Mouse (Mus musculus) midbrain, embryonic 13.5 days (tissue): Measurements from ENCODE around the gene S100a5. TPM values are rescaled to one million over a fixed set of nuclear protein-coding genes. Genes with fewer than 3 reads are reported as not detected.

Experiments
- ATAC-seq: fragments of 200-750 bp; cut with Nextera tagmentation; 2 replicates; pipeline ENCODE4 v1.8.0; 2017; ENCODE audit warnings: mild to moderate bottlenecking, moderate TSS enrichment, moderate library complexity
- H3K27ac ChIP-seq: fragments of 300-500 bp; sonication (generic); 2 replicates; pipeline ENCODE4 v1.5.1; 2015; ENCODE audit warnings: inconsistent platforms, mild to moderate bottlenecking, moderate library complexity
- H3K27me3 ChIP-seq: fragments of 300-500 bp; sonication (generic); 2 replicates; pipeline ENCODE4 v1.6.1; 2015; ENCODE audit warnings: mild to moderate bottlenecking, inconsistent platforms
- H3K36me3 ChIP-seq: fragments of 300-500 bp; sonication (generic); 2 replicates; pipeline ENCODE4 v1.6.1; 2015; ENCODE audit warnings: mild to moderate bottlenecking, inconsistent platforms
- H3K4me1 ChIP-seq: fragments of 300-500 bp; sonication (generic); replicated peaks from 2 replicates; pipeline ENCODE4 v1.6.1; 2015; ENCODE audit warnings: inconsistent platforms
- H3K4me2 ChIP-seq: fragments of 300-500 bp; sonication (generic); replicated peaks from 2 replicates; pipeline ENCODE4 v1.6.1; 2015; ENCODE audit warnings: moderate library complexity, mild to moderate bottlenecking, inconsistent platforms
- H3K4me3 ChIP-seq: fragments of 300-500 bp; sonication (generic); replicated peaks from 2 replicates; pipeline ENCODE4 v1.5.1; 2015; ENCODE audit warnings: mild to moderate bottlenecking, inconsistent platforms
- H3K9ac ChIP-seq: fragments of 300-500 bp; sonication (generic); replicated peaks from 2 replicates; pipeline ENCODE4 v1.6.1; 2015; ENCODE audit warnings: mild to moderate bottlenecking, inconsistent platforms
- H3K9me3 ChIP-seq: fragments of 300-500 bp; sonication (generic); 2 replicates; pipeline ENCODE4 v1.6.1; 2016; ENCODE audit warnings: mild to moderate bottlenecking, inconsistent platforms
- WGBS: fragments of 180-500 bp; shearing (Covaris S2); methylation state at CpG from one replicate; pipeline ENCODE4 v1.1.7; 2015; 5-methylcytosine and 5-hydroxymethylcytosine counted together
- polyA plus RNA-seq: library from polyadenylated mRNA; unstranded; fragments of >200 nt; fragmentation: Nextera tagmentation; extraction: Ambion mirVana; gene quantifications from 2 replicates; pipeline ENCODE4 v1.2.1, GENCODE M21; 2015

Gene S100a5
- polyA plus RNA-seq, result not detected in 2 replicates

DNA sequence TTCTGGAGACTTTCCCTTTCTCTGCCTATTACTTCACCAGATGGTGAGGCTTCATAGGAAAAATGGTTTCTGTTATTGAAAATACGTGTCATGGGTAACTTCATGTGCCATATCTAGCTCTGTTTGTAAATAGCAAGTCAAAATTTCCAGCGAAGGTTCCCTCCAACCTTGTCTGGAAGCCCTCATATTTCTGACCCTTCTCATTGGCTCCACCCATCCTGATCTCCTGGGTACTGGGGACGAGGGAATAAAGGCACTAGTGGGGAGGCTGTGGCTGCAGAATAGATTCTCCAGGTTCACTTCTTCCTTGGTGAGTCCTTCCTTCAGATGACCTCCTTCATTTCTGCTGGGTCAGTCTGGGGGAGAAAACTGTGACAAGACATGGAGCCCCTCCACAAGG is at the start of gene S100a5:
S100a5 (plus strand) TSS at position 301 of the 400 bp plus-strand sequence.
- Histone ChIP-seq H3K4me2 (no peak within 1 kb of the TSS), H3K4me1 (peaks cover 6% of the 10 kb centered on the region), H3K27me3 (no peaks in the 10 kb centered on the region), H3K4me3 (no peak within 1 kb of the TSS), H3K9ac (no peak within 1 kb of the TSS), H3K9me3 (no peaks in the 10 kb centered on the region), H3K36me3 (no peaks in the 10 kb centered on the region), H3K27ac (no peak within 1 kb of the TSS)
- ATAC-seq, result no peak
- WGBS, result 62% methylated on average over 3 of the region's 3 CpGs

DNA sequence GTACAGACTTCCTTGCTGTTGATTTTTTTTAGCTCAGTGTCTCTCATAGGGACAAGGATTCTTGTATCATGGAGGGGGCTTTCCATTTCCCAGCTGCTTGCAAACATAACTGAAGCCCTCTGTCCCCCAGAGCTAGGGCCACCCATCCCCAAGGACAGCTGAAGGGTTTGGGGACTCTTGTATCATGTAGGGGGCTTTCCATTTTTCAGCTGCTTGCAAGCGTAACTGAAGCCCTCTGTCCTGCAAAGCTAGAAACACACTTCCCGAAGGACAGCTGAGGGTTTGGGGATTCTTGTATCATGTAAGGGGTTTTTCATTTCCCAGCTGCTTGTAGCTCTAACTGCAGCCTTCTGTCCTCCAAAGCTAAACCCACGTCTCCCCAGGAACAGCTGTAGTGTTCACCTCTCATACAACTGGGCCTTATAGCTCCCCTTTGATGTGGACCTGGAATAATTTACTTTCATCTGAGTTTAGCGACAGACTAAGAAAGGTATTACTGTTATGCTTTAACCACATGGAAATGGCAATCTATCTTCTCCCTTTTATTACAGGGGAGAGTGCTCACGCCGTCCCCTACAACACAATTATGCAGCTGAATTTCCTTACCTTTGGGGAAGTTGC is 48.2 kb upstream of the S100a5 start, which contains the start of gene S100a3:
S100a3 (plus strand) TSS at position 571 of the 621 bp plus-strand sequence.
- Histone ChIP-seq H3K9ac (no peak within 1 kb of the TSS), H3K4me1 (peaks cover 4% of the 10 kb centered on the region; the same call in 1 of the 2 replicates), H3K27me3 (no peaks in the 10 kb centered on the region), H3K36me3 (no peaks in the 10 kb centered on the region), H3K4me2 (no peak within 1 kb of the TSS), H3K9me3 (no peaks in the 10 kb centered on the region), H3K27ac (no peak within 1 kb of the TSS), H3K4me3 (no peak within 1 kb of the TSS)
- ATAC-seq, result no peak
- WGBS, result 89% methylated on average over 6 of the region's 6 CpGs

DNA sequence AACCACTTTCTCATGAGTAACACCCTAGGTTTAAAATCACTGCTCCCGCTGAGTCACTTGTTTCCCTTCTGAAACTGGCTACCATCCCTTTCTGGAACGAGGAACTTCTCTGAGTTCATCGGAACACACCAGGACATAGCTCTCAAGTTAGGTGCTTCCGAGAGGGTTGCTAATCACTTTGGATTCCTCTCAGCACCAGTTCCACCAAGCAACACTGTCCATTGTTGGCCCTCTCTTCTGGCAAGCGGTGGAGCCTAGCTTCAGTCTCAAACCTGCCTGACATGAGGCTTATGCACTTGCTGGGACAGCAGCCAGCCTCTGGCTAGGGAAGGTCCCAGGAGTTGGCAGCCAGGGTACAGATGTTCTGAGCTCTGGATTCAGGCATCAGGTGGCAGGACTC is 33.6 kb upstream of the S100a5 start:
- 83% methylated on average over 5 of the region's 5 CpGs for WGBS
- no peaks in the 10 kb centered on the region for H3K9me3 ChIP-seq

DNA sequence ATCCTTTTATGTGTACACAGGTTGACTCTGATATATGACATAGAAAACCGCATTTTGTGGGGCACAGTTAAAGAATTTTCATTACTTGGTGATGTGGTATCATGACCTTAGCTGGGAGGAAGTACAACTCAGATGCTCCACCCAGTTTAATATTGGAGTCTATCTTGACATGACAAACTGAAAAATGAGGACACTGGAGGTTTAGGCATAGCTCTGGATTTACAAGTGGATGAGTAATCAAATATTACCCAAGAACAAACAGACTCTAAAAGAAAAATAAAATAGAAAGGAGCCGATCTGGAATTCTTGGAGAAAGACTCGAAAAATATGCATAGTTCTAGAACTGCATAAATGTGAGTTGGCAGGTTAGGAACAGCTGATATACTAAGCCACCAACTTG is 33.0 kb upstream of the S100a5 start:
- no peak overlapping the region for H3K9ac ChIP-seq
- H3K36me3 ChIP-seq, result no peaks in the 10 kb centered on the region
- no peak overlapping the region for H3K4me3 ChIP-seq
- H3K4me2 ChIP-seq, result no peak overlapping the region
- H3K27me3 ChIP-seq, result no peaks in the 10 kb centered on the region
- H3K4me1 ChIP-seq, result no peaks in the 10 kb centered on the region
- H3K9me3 ChIP-seq, result no peaks in the 10 kb centered on the region
- no peak for ATAC-seq
- H3K27ac ChIP-seq, result no peak overlapping the region
- 93% methylated on average over 3 of the region's 3 CpGs for WGBS

More for the DNA sequence above, 33.6 kb upstream of the S100a5 start:
- Histone ChIP-seq H3K4me2 (no peak overlapping the region), H3K27ac (no peak overlapping the region), H3K4me1 (no peaks in the 10 kb centered on the region), H3K4me3 (no peak overlapping the region), H3K9ac (no peak overlapping the region), H3K36me3 (no peaks in the 10 kb centered on the region), H3K27me3 (no peaks in the 10 kb centered on the region)
- no peak for ATAC-seq

DNA sequence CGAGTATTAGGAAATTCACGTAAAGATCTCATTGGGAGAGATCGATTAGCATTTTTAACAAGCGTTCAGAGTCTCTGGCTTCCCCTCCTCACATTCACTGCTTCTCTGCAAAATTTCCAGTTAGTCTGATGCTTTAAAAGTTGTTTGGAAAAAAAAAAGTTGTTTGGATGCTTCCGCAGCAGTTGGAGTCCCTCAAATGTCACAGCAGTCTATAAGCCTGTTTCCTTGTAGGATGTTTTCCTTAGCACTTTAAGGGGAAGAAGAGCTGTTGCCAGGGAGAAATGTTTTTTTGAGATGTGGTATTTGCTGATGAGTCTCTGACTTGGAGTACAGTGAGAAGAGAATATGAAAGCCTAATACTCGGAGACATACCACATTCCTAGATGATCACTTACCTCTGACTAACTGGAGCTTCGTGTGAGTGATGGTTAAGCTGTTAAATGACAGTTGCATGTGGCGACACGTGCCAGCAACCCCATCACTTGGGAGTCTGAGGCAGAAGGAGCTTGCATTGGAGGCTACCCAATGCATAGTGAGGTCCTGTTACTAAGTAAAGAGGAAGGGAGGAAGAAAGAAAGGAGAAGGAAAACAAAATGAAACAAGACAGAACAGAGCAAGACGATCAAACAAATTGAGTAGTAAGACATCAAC is 31.8 kb upstream of the S100a5 start:
- Histone ChIP-seq H3K36me3 (no peaks in the 10 kb centered on the region), H3K4me3 (no peak overlapping the region), H3K9ac (no peak overlapping the region), H3K9me3 (no peaks in the 10 kb centered on the region), H3K27ac (no peak overlapping the region), H3K4me1 (no peaks in the 10 kb centered on the region), H3K27me3 (no peaks in the 10 kb centered on the region), H3K4me2 (no peak overlapping the region)
- WGBS, result 74% methylated on average over 10 of the region's 10 CpGs
- no peak for ATAC-seq

DNA sequence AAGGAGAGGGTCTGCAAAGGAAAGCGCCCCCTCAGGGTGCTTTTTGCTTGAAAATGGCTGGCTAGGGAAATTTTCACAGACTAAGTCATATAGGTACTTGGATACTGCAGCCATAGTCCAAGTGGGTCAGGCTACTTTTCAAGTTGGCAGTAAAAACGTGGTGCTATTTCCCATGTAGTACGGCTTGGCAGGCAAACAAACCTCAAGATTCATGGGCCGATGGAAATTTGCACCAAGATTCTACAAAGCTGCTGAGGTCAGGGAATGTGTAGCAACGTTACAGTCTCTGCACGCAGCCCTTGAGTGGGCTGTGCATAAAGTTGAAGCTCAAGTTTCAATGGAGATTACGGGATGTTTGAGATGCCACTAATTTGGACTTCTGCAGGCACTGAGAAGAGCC is 28.9 kb upstream of the S100a5 start:
- H3K4me1 ChIP-seq, result no peaks in the 10 kb centered on the region; the same call in 1 of the 2 replicates
- no peaks in the 10 kb centered on the region for H3K27me3 ChIP-seq
- H3K9me3 ChIP-seq, result no peaks in the 10 kb centered on the region
- WGBS, result 85% methylated on average over 7 of the region's 7 CpGs
- H3K27ac ChIP-seq, result no peak overlapping the region
- ATAC-seq, result no peak
- H3K4me3 ChIP-seq, result no peak overlapping the region
- H3K9ac ChIP-seq, result no peak overlapping the region
- H3K4me2 ChIP-seq, result no peak overlapping the region
- H3K36me3 ChIP-seq, result no peaks in the 10 kb centered on the region

DNA sequence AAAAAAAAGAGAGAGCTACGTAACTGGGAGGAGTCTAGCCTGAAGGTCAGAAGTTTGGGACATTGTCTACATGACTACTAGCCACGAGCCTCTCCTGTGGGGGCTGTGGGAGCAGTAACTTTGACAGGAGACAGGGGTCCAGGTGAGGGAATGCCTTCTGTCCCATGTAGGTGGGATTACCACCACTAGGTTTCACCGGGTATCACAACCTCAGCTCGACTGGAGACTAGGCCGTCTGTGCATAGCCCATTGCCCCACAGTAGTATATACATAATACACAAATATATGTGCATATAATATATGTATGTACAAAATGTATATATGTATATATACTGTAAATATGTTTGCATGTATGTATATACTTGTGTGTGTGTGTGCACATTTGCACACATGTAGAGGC is 27.2 kb upstream of the S100a5 start:
- H3K36me3 ChIP-seq, result no peaks in the 10 kb centered on the region
- 94% methylated on average over 5 of the region's 5 CpGs for WGBS

DNA sequence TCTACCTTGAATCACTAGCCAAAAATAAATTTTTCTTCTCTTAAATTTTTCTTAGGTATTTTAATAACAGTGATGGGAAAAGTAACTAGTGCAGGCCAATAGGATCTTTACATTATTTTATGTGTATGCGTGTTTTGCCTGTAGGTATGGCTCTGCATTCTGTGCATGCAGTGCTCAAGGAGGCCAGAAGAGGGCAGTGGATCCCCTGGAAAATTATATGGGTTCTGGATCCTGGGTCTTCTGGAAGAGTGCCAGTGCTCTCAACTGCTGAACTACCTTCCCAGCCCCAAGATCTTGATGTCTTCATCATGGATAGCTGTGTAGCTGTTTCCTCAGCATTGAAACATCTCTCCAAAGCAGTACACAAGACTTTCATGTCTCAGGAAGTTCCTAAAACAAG is 26.2 kb upstream of the S100a5 start:
- no peak overlapping the region for H3K4me2 ChIP-seq
- no peaks in the 10 kb centered on the region; the same call in 1 of the 2 replicates for H3K4me1 ChIP-seq
- no peak for ATAC-seq
- H3K27me3 ChIP-seq, result no peaks in the 10 kb centered on the region
- WGBS, result 95% methylated on average over 1 of the region's 1 CpGs
- no peak overlapping the region for H3K4me3 ChIP-seq
- H3K36me3 ChIP-seq, result no peaks in the 10 kb centered on the region
- no peak overlapping the region for H3K27ac ChIP-seq
- no peak overlapping the region for H3K9ac ChIP-seq
- no peaks in the 10 kb centered on the region for H3K9me3 ChIP-seq

More for the DNA sequence above, 27.2 kb upstream of the S100a5 start:
- Histone ChIP-seq H3K9ac (no peak overlapping the region), H3K4me3 (no peak overlapping the region), H3K4me1 (no peaks in the 10 kb centered on the region; the same call in 1 of the 2 replicates), H3K9me3 (no peaks in the 10 kb centered on the region), H3K27ac (no peak overlapping the region), H3K27me3 (no peaks in the 10 kb centered on the region), H3K4me2 (no peak overlapping the region)
- no peak for ATAC-seq

DNA sequence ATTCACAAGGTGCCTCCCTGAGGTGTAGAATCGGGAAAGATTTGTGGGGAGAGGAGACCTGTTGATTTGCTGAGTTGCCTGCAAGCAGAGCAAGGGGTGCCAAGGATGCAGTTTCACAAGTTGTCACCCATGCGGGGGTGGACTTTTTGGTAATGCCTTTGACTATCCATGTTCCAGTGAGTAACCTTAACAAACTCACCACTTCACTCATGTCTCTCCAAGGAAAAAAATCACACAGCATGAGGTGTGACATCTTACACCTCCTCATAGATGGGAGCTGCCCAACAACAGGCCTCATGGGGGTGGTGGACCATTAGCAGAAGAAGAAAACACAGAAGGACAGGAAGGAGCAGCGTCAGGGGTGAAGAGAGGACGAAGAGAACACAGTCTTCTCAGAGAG is 25.8 kb upstream of the S100a5 start:
- Histone ChIP-seq H3K27ac (no peak overlapping the region), H3K4me1 (no peaks in the 10 kb centered on the region; the same call in 1 of the 2 replicates), H3K4me3 (no peak overlapping the region), H3K9me3 (no peaks in the 10 kb centered on the region), H3K27me3 (no peaks in the 10 kb centered on the region), H3K4me2 (no peak overlapping the region), H3K36me3 (no peaks in the 10 kb centered on the region), H3K9ac (no peak overlapping the region)
- ATAC-seq, result no peak
- 91% methylated on average over 4 of the region's 4 CpGs for WGBS

DNA sequence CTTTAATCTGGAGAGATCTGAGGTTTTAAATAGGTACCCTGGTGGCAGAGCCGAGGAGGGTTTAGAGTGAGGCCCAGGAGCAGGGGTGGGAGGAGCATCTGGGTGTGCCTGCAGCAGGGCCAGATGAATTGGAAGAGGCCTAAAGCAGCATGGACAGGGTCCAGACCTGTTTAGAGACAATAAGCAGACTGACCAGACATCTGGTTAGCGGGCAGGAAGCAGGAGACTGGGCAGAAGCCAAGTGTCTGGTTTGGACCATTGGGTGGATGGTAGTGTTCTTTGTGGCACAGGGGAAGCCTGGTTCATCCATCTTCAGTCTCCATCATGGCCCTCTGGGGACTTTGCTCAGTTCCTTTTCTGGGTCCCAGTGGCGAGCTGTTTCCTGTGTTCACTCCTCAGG is 24.4 kb upstream of the S100a5 start:
- Histone ChIP-seq H3K4me1 (no peaks in the 10 kb centered on the region; the same call in 1 of the 2 replicates), H3K4me2 (no peak overlapping the region), H3K4me3 (no peak overlapping the region), H3K27ac (no peak overlapping the region), H3K9ac (no peak overlapping the region), H3K27me3 (no peaks in the 10 kb centered on the region), H3K9me3 (no peaks in the 10 kb centered on the region), H3K36me3 (no peaks in the 10 kb centered on the region)
- ATAC-seq, result no peak
- WGBS, result 62% methylated on average over 3 of the region's 3 CpGs

DNA sequence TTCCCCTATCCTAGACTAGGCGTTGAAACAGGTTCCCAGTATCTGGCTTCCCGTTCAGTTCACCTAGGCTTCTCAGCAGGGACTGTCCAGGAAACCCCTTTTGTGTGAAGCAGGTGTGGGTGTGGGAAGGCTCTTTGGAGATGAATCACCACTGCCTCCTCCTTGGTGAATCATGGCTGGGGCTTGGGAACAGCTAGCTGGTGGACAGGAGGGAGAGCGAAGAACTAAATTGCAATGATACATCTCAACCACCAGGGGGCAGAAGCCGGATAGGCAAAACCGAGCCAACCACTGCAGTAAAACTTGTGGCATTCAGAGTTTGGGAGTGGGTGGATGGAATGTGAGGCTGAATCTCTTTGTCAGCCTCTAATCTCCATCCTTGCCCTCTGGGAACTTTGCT is 22.7 kb upstream of the S100a5 start:
- Histone ChIP-seq H3K9me3 (no peaks in the 10 kb centered on the region), H3K27ac (no peak overlapping the region), H3K9ac (no peak overlapping the region), H3K4me3 (no peak overlapping the region), H3K4me2 (no peak overlapping the region), H3K4me1 (no peaks in the 10 kb centered on the region; the same call in 1 of the 2 replicates), H3K36me3 (no peaks in the 10 kb centered on the region), H3K27me3 (no peaks in the 10 kb centered on the region)
- WGBS, result 31% methylated on average over 5 of the region's 5 CpGs
- ATAC-seq, result peak; percentile 53

DNA sequence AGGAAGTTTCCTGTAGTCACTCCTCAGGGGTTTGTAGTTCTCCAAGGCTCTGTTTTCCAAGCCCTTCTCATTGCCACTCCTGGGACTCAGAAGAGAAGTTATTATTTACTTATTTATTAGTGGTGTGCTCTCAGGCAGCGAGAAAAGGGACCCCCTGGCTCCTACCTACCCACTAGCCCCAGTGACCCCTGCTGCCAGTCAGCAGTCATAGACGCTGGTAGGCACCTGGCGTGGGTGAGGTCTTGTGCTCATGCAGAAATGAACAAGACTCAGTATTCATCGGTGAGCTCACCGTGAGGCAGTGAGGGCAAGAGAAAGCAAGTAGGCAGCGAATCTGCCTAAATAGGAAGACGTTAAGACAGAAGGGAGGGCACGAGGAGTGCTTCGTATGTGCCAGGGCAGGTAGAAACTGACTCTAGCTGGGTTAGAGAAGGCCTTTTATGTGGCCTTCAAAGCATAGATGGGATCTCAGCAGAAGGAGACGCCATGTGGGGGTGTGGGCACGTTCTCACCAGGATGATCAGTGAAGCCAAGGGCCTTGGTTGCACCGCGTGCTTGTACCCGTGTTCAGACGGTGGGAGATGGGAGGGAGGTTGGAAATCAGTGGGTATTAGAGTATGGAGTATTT is 22.2 kb upstream of the S100a5 start:
- no peaks in the 10 kb centered on the region; the same call in 1 of the 2 replicates for H3K4me1 ChIP-seq
- no peak overlapping the region for H3K27ac ChIP-seq
- no peak overlapping the region for H3K9ac ChIP-seq
- no peaks in the 10 kb centered on the region for H3K9me3 ChIP-seq
- H3K4me3 ChIP-seq, result no peak overlapping the region
- H3K4me2 ChIP-seq, result no peak overlapping the region
- ATAC-seq, result no peak
- no peaks in the 10 kb centered on the region for H3K36me3 ChIP-seq
- 87% methylated on average over 15 of the region's 15 CpGs for WGBS
- no peaks in the 10 kb centered on the region for H3K27me3 ChIP-seq
